Mouse (Mus musculus): ENCODE measurements at regions not wholly inside any gene's neighbourhood (a gene's known extent, or its start where the extent isn't known, plus 50 kb on each side); places are given as distances from the start of the nearest gene placed in this dataset.
"Not testable (repeated sequence)": the region's sequence is repeated elsewhere in the genome, so short reads cannot be mapped to it uniquely, and the experiment has no call there.

DNA sequence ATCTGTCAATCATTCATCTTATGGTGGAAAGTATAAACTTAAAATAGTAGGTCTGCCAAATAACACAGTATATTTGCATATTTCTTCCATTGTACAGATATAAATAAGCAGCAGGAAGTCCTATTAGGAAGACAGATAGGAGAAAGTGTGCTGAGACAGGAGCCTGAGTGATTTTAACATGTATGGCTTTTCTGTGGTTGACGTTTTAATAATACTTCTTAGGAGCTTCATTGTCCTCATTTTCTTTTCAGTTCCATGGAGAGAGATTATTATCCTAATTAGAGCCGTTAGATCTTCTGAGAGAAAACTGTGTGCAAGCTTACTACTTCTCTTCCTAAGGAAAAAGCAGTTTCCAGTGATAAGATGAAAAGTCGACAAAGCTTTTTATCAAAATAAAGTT, 830.3 kb upstream of the Atxn7l3b start:
- peak; percentile 48; the same call in 1 of the 2 replicates for ATAC-seq

DNA sequence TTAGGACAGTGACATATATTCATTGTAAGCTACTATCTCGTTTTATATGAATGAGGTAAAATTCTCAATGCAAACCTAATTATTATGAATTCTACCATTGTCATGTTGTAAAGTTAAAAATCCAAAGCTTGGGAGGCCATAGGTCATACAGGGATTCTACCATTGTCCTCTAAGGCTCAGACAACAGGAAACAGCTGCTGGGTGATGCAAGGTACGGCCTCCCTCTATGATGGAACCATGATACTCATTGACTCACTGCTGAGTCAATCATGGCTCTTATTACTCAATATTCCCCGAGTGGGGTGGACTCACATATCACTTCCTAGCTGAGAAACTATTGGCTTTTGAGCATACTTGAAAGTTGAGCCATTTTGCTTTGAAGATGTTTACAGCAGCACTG, 807.4 kb upstream of the Atxn7l3b start:
- Histone ChIP-seq H3K27ac (no peak overlapping the region), H3K4me1 (no peaks in the 10 kb centered on the region), H3K4me2 (no peak overlapping the region), H3K4me3 (no peak overlapping the region), H3K36me3 (ENCODE audit: poor library complexity, severe bottlenecking) (no peaks in the 10 kb centered on the region), H3K9ac (no peak overlapping the region), H3K9me3 (replicated peaks) (no peaks in the 10 kb centered on the region), H3K27me3 (no peaks in the 10 kb centered on the region)
- ATAC-seq = no peak
- 71% methylated on average over 3 of the region's 3 CpGs for WGBS

More for the DNA sequence above, 830.3 kb upstream of the Atxn7l3b start:
- Histone ChIP-seq H3K9me3 (replicated peaks) (no peaks in the 10 kb centered on the region), H3K4me3 (no peak overlapping the region), H3K9ac (no peak overlapping the region), H3K27ac (no peak overlapping the region), H3K4me1 (no peaks in the 10 kb centered on the region), H3K4me2 (no peak overlapping the region), H3K36me3 (ENCODE audit: poor library complexity, severe bottlenecking) (no peaks in the 10 kb centered on the region), H3K27me3 (no peaks in the 10 kb centered on the region)
- 31% methylated on average over 3 of the region's 3 CpGs for WGBS

DNA sequence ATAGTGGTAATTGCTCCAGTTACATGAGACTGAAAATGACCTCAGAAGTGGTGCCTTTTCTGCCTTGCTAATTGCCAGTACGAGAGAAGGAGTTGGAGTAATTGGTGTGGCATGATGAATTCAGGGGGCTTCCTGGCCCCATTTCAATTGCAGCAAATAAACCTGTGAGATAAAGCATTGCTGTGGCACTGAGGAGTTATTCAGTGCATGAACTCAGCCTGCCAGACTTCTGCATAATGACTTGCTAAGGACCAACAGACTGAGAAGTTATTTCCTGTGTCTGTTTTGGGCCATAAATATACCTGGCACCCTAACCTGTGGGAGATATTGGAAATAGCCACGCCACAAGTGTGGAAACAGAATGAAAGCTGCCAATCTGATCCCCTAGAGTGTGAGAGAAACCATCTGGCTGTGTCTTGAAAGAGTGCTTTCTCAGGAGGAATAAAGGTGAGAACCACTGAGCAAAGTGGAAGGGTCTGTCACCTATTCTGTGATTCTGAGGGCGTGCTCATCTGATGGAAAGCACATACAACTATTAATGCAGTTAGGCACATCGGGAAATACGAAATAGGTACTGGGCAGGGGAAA, 776.4 kb upstream of the Atxn7l3b start:
- Histone ChIP-seq H3K9me3 (replicated peaks) (no peaks in the 10 kb centered on the region), H3K4me2 (no peak overlapping the region), H3K4me1 (no peaks in the 10 kb centered on the region), H3K9ac (no peak overlapping the region), H3K36me3 (ENCODE audit: poor library complexity, severe bottlenecking) (no peaks in the 10 kb centered on the region), H3K27ac (no peak overlapping the region), H3K27me3 (no peaks in the 10 kb centered on the region), H3K4me3 (no peak overlapping the region)
- WGBS = 54% methylated on average over 5 of the region's 5 CpGs
- ATAC-seq = peak; percentile 78

DNA sequence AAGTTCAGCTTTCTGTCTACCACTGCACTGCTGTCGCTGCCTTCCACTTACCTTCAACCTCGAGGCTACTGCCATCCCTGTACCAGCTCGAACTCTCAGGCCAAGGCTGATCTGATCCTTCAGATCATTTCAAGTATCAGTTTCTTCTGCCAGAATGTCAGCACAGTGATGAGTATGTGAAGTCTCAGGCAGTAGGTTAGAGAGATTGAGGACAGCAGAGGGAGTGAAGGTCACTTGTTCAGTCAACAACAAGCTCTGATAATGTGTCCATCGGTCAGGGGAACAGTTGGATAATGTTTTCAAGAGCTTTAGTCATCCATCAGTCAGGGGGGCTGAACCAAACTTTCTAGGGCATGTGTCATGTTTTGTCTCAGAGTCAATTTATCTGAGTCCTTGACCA, 741.8 kb upstream of the Atxn7l3b start:
- H3K9me3 ChIP-seq (replicated peaks); H3K36me3 ChIP-seq (ENCODE audit: poor library complexity, severe bottlenecking); H3K9ac ChIP-seq; ATAC-seq; H3K27ac ChIP-seq; H3K4me2 ChIP-seq; H3K27me3 ChIP-seq; H3K4me3 ChIP-seq; H3K4me1 ChIP-seq: not testable (repeated sequence)
- 90% methylated on average over 4 of the region's 4 CpGs for WGBS

DNA sequence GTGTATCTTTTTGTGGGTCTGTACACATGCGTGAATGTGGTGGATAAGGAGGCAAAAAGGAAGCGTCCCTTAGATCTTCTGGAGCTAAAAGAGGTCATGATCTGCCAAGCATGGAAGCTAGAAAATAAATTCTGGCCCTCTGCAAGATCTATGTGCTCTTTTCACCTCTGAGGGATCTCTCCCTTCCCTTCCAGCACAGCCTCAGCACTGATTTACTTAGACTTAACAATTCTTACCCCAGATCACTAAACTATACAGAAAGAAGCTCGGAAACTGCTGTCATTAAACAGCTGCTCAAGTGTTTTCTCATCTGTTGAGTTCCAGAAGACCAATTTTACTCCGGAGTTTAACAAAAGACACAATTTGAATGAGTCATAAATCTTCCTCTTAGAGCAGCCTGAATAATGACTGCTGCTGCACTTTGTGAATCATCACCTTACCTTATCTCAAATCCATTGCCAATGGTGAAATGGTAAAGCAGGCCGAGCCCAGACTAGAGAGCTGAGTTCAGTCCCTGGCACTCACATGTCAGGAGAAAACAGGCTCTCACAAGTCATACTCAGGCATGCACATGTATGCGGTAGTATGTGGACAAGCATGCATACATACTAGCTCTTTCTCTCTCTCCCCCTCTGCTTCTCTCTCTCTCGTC, 724.1 kb upstream of the Atxn7l3b start:
- WGBS = 79% methylated on average over 7 of the region's 7 CpGs
- Histone ChIP-seq H3K9ac (no peak overlapping the region), H3K4me2 (no peak overlapping the region), H3K4me1 (no peaks in the 10 kb centered on the region), H3K9me3 (replicated peaks) (no peaks in the 10 kb centered on the region), H3K36me3 (ENCODE audit: poor library complexity, severe bottlenecking) (no peaks in the 10 kb centered on the region), H3K27me3 (no peaks in the 10 kb centered on the region), H3K27ac (no peak overlapping the region), H3K4me3 (no peak overlapping the region)
- no peak for ATAC-seq

DNA sequence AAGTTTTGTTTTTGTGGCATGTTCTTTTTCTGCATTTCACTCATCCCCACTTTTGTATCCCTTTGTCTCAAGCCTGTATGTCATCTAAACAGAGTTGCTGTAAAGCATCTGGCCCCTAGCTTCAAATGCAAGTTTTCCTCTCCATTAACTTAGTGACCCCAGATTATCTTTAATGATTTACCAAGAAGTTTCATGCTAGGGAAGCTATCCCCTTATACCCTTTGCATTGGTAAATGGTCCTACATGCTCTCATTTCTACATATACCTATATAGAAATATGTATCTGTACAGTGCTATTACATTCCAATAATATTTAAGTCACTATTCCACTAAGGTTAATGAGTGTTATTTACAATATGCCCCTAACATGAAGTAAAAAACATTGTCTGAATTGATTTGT, 723.3 kb upstream of the Atxn7l3b start:
- ATAC-seq = no peak
- Histone ChIP-seq H3K4me2 (no peak overlapping the region), H3K4me3 (no peak overlapping the region), H3K27ac (no peak overlapping the region), H3K9me3 (replicated peaks) (no peaks in the 10 kb centered on the region), H3K36me3 (ENCODE audit: poor library complexity, severe bottlenecking) (no peaks in the 10 kb centered on the region), H3K4me1 (no peaks in the 10 kb centered on the region), H3K27me3 (no peaks in the 10 kb centered on the region), H3K9ac (no peak overlapping the region)

DNA sequence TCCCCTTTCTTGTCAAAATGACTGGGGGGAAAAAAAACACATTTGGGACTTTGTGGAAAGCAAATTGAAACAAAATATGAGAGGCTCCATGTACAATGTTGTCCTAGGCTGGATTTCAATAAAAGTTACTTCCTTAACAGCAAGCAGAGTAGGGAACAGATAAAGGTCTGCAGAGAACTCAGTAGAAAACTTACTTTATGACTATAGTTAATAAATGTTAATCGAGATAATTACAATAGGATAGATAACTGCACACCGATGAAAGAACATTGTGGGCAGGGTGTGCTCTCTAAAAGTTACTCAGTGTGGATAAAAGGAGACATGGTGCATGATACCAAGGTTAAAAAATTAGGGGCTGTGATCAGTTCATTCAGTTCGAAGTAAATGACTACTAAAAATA, 691.6 kb upstream of the Atxn7l3b start:
- H3K4me2 ChIP-seq = no peak overlapping the region
- H3K4me1 ChIP-seq = no peaks in the 10 kb centered on the region
- no peak overlapping the region for H3K4me3 ChIP-seq
- no peaks in the 10 kb centered on the region for H3K9me3 ChIP-seq (replicated peaks)
- WGBS = 90% methylated on average over 3 of the region's 3 CpGs
- H3K27me3 ChIP-seq = no peaks in the 10 kb centered on the region
- no peak for ATAC-seq
- no peak overlapping the region for H3K9ac ChIP-seq
- no peak overlapping the region for H3K27ac ChIP-seq
- H3K36me3 ChIP-seq (ENCODE audit: poor library complexity, severe bottlenecking) = no peaks in the 10 kb centered on the region

DNA sequence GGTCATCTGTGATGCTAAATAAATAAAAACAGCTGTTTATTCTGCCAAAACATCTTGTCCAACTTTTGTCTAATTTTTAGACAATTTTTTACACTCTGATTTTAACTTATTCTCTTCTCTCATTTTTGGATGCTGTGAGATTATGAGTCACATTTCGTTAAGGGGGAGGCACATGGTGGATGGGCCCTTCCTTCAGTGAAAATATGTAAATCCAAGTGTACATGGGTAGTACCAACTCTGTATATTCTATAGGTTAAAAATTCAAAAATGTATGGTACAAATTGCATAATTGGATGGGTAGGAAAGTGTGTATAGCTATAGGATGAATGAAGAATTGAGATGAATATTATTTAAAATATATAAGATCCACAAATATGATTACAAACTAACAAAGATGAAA, 687.1 kb upstream of the Atxn7l3b start:
- WGBS = 76% methylated on average over 1 of the region's 1 CpGs
- no peak overlapping the region for H3K4me3 ChIP-seq
- no peaks in the 10 kb centered on the region for H3K27me3 ChIP-seq
- H3K27ac ChIP-seq = no peak overlapping the region
- H3K36me3 ChIP-seq (ENCODE audit: poor library complexity, severe bottlenecking) = no peaks in the 10 kb centered on the region
- H3K9ac ChIP-seq = no peak overlapping the region
- H3K4me2 ChIP-seq = no peak overlapping the region
- no peaks in the 10 kb centered on the region for H3K9me3 ChIP-seq (replicated peaks)
- no peak for ATAC-seq
- H3K4me1 ChIP-seq = no peaks in the 10 kb centered on the region

DNA sequence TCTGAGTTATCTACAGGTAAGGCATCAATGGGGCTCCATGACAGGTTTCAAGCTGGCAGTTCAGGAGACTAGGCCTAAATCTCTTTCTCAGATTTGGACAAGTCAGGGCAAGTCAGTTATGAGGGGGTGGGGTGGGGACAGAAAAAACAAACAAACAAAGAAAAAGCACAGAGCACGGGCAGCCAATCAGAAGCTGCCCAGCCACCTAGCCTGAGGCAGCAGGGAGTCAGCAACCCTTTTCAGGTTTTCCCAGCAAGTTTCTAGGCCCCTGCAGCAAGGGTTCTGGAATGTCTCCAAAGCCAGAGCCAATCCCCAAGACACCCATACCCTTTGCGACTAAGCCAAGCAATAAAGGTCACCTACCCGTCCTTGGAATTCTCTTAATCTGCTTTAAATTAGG, 664.6 kb upstream of the Atxn7l3b start:
- Histone ChIP-seq H3K4me2 (no peak overlapping the region), H3K27me3 (no peaks in the 10 kb centered on the region), H3K9me3 (replicated peaks) (no peaks in the 10 kb centered on the region), H3K4me3 (no peak overlapping the region), H3K36me3 (ENCODE audit: poor library complexity, severe bottlenecking) (no peaks in the 10 kb centered on the region), H3K27ac (no peak overlapping the region), H3K9ac (no peak overlapping the region), H3K4me1 (no peaks in the 10 kb centered on the region)
- no peak for ATAC-seq
- 72% methylated on average over 3 of the region's 3 CpGs for WGBS

DNA sequence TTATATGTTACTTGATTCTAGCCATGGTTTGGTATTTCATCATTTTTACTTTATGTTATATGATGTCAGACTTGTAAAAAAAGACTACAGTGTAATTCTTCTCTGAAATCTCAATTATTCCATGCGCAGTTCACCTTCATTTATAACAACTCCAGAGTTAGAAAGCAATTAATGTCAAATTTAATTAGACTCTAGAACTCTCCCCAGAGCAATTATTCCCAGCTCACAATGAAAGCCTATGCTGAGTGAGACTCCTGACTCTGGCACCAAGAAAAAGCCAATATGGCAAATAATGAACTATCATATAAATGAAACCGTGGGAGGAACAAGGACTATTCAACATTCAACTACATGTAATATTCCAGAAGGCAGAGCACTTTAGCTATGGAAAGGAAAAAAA, 663.3 kb upstream of the Atxn7l3b start:
- 42% methylated on average over 2 of the region's 2 CpGs for WGBS
- no peaks in the 10 kb centered on the region for H3K9me3 ChIP-seq (replicated peaks)
- H3K4me3 ChIP-seq = no peak overlapping the region
- H3K4me2 ChIP-seq = no peak overlapping the region
- no peak for ATAC-seq
- no peak overlapping the region for H3K27ac ChIP-seq
- no peak overlapping the region for H3K9ac ChIP-seq
- H3K4me1 ChIP-seq = no peaks in the 10 kb centered on the region
- H3K27me3 ChIP-seq = no peaks in the 10 kb centered on the region
- H3K36me3 ChIP-seq (ENCODE audit: poor library complexity, severe bottlenecking) = no peaks in the 10 kb centered on the region

DNA sequence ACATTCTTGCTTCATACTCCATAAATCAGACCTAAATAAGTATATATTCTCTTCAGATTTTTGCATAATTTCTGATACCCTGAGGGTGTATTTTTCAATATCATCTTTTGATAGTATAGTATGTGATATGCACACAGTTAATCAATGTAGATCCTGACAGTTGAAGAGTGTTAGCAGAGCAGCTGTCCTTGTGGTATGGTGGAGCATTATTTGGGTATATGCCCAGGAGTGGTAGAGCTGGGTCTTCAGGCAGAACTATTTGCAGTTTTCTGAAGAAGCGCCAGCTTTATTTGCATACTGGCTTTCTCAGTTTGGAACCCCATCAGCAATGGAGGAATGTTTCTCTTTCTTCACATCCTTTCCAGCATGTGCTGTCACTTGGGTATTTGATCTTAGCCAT, 641.5 kb upstream of the Atxn7l3b start:
- no peaks in the 10 kb centered on the region for H3K27me3 ChIP-seq
- no peak overlapping the region for H3K9ac ChIP-seq
- no peak overlapping the region for H3K27ac ChIP-seq
- H3K4me1 ChIP-seq = no peaks in the 10 kb centered on the region
- ATAC-seq = peak; percentile 87
- WGBS = 91% methylated on average over 1 of the region's 1 CpGs
- no peaks in the 10 kb centered on the region for H3K9me3 ChIP-seq (replicated peaks)
- H3K36me3 ChIP-seq (ENCODE audit: poor library complexity, severe bottlenecking) = no peaks in the 10 kb centered on the region
- H3K4me2 ChIP-seq = no peak overlapping the region
- no peak overlapping the region for H3K4me3 ChIP-seq
